Mouse (Mus musculus) left cerebral cortex, postnatal 4 days (tissue): ENCODE data around the gene Dennd1a. TPM values are rescaled to one million over a fixed set of nuclear protein-coding genes. Genes with fewer than 3 reads are reported as not detected.

Source experiments
- DNase-seq: peaks from one replicate; pipeline ENCODE4 v3.0.0-alpha.2; 2022
- intact Hi-C: fragments of 180-260 bp; cut with DNase I; formaldehyde crosslinking; loops from one replicate; pipeline ENCODE4 v1.15.1; 2025
- total RNA-seq, 2 experiments: library from RNA; stranded (reverse); gene quantifications; 2 replicates each; pipeline ENCODE4 v1.2.3; 2021

Gene Dennd1a
- total RNA-seq, 2 experiments from 2014 or later = 70.7 to 75.7 TPM

DNA sequence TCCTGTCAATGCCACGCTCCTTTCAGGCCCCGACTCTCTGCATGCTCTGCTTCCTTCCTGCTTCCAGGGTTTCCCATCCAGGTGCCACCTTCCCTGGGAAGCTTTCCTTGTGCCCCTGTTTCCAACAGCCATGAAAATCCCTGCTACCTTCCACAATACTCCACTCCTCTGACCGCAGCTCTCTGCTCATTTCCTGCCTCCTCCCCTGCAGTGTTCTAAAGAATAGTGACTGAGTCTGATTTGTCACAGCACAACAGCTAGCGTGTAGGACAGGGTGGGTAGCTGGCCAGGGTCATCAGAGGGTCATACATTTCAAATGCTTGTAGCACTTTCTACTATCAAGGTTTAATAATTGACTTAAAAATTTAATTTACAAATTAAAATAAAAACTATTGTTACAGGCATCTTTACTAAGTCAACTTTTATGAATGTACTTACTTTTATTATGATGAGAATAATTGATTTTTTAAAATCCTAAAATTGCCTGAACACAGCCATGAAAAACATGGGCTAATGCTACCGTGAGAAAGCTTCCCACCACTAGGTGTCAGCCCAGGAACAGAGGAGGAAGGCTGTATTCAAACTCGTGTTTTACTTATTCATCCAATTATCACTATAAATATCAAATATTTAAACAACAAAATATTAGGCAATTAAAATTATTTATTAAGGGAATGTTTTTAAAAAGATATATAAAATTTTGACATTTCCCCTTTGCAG lies 361.6 kb downstream of the Dennd1a start:
- peak; percentile 61 for DNase-seq
- intact Hi-C loops = loop anchor here (5.0 to 10.0 kb wide), 2 partner anchors 111 to 427 kb away; no protein-coding TSS in a partner anchor

DNA sequence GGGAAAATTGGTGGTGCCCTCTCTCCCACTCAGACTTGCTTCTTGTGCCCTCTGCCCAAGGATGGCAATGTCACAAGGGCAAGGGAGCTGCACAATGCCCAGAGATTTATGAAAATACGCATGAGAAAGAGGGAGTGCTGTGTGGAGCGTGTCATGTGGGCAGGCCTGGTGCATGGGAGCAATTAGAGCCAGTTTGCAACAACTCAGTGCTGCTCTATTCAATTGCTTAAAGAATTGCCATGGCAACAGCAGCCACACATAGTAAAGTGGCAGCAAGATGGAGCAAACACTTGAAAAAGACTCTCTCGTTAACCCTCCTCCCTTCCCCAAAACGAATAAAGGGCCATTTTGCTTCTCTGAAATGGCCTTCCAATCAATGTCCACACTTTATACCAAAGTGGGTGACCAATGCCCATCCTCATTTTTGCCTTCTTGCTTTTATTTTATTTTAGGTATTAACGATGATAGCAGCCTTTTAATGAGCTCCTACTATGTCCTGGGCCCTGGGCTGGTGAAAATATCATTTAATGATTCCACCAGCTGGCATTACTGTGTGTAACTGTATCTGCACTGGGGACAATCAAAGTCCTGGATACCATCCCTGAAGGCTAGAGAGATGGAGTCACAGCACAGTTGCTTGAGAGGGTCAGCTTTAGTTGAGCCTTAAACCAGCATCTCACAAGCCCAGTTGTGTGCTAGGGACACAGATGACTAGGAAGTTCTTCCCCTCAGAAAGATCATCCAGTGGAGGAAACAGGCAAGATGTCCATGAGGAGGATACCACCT lies 378.3 kb downstream of the Dennd1a start:
- intact Hi-C loops = no loop called here
- DNase-seq = no peak

DNA sequence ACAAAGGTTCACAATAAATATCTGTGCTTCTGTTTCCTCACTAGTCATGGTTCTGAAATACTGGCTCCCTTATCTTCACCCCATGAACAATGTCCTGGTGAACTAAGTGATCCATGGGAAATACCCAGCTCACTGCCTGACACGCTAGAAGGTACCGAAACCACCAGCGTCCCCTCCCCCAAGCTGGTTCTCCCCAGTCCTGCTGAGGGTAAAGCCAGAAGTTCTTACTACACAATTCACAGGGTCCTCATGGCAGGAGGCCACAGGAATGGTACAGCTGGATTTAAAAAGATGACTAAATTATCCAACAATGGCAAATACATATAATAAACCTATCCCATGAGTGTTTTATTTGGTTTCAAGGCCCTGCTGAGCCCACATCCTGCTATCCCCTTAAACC lies 378.9 kb downstream of the Dennd1a start:
- DNase-seq = no peak
- intact Hi-C loops = no loop called here

DNA sequence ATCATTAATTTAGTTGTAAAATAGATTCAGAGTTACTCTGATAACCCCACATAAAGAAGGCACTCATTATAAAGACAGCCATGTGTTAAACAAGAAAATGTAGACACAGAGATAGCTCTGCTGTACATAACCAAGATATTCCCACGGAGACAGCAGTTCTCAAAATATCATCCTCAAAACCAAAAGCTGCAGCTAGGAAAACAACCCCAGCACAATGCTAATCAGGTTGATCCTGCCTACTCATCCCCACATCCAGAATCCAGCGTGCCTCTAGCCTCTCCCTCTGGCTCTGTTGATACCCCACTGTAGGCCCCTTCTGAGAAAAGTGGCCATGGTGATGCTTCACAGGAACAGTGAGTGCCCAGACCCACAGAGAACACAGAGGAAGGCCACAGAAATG lies 380.9 kb downstream of the Dennd1a start:
- intact Hi-C loops = no loop called here
- no peak for DNase-seq

DNA sequence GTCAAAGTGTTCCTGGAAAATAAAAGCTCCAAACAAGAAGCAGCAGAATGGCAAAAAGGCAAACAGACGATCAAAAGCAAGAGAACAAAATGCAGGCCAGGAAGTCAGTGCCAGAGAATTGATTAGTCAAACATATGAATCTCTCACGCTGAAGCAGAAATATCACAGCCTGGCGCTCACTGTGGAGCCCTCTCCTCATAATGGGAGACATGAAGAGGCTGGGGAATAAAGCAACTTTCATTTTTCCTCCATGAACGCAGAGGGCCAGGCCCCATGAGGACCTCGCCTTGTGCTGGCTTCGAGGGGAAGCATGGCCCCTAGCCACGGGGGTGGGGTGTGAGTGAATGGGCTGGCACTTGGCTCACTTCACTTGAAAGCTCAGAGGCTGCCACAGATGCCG lies 383.9 kb downstream of the Dennd1a start:
- DNase-seq = peak; percentile 14
- intact Hi-C loops = no loop called here

DNA sequence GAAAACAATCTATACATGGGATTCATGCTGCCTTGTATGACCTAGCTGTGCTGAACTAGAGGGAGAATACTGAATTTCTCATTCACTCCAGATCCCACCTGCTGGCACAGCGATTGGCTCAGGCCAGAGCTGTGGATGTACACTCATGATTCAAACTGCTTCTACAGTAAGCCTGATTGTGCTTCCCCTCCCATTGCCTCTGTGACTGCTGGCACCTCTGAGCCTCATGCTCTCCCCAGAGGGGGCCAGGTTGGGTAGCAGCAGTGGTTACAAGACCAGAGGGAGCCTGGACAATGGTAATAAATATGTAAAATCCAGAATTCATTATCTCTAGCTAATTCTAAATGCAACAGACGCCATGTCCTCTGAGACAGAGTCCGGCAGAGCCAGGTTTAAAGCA lies 404.0 kb downstream of the Dennd1a start:
- intact Hi-C loops = no loop called here
- no peak for DNase-seq

DNA sequence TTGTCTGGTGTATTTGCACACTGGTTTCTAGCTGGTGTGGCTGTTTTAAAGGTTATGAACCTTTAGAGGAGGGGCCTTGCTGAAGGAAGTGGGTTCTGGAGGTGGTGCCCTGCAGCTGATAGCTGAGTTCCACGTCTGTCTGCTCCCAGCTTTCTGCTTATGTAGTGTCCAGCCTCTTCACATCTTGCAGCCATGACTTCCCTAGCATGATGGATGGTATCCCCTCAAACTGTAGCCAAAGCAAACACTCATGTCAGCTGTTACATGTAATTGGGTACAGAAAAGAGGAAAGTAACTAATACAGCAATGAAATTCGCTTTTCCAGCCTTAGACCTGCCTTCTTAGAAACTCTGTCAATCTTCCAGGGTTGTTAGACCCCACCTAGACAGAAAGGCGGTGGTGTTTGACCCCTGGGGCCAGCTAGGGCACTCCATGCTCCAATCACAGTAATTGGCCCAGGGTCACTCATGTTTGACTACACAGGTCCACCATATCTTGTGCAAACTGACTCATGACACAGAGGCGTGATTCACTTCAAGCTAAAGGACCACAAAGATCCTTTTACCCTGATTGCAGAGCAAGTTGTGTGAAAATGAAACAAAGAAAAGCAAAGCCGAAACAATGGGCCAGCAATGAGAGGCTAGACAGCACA lies 405.8 kb downstream of the Dennd1a start:
- intact Hi-C loops = no loop called here

DNA sequence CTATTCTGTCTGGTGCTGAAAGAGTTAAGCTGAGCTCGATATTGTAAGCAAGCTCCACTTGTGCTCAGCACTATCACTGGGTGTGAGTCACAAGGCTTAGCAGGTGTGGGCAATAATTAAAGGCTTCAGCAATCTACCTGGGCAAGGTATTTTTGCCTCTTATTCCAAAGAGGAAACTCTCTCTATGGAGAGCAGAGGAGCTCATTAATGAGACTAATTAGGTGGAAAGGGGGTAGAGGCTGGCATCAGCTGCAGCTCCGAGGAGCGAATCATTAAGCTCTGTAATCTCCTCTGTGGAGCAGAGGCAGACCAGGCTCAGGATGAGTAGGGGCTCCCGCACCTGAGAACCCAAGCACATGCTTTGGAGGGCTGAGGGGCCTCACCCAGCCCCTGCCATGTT lies 407.5 kb downstream of the Dennd1a start:
- DNase-seq = no peak
- intact Hi-C loops = no loop called here

More for the DNA sequence above, 405.8 kb downstream of the Dennd1a start:
- no peak for DNase-seq

DNA sequence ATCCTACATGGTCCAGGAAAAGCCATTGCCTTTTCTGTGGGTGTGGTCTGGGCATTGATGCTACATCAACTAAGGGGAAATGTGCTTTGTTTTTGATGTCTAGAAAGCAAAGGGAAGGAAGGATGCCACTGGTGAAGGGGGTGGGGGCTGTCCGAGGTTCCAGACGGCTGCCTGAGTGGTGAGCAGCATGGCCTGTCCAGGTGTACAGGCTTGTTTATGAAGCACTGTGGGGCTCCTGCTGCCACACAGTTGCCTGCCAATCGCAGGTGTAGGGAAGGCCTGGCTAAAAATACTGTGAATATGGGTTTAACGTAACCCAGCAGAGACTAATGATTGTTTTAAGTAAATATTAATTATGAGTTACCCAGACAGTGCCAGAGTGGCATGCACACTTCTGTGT lies 414.4 kb downstream of the Dennd1a start:
- no peak for DNase-seq
- intact Hi-C loops = no loop called here

DNA sequence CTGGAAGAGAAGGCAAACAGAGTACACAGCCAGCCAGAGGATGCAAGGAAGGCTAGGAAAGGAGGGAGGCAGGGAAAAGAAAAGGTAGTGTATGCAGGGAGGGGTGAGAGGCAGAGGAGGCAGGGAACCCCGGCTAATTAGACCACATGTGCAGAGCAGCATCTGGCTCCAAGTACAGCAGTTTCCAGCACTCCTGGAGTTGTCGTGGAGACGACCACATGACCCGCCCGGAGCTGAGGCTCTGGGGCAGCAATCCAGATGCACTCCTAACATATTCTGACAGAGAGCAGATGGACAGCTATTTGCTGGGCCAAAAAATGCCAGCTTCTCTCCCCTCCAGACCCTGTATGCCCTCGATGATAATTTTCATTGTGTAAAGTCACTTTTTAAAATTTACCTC lies 417.6 kb downstream of the Dennd1a start:
- DNase-seq = peak; percentile 63
- intact Hi-C loops = no loop called here

DNA sequence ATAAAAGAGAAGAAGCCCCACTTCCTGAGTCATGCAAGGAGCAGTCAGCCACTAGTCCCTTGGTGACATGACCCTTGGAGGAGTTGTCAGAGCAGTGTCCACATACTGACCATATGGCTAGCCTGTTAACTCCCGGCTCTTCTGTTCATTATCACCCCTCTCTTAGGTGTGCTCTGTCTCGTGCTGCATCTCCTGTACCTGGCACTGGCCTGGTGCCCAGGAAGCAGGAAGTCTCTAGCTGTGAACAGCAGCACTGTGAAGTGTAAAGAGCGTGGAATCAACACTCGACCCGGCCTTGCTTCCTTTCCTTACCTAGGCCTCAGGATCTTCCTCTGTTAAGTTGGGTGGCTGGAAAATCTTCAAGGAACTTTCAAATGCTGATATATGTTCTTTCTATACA lies 419.8 kb downstream of the Dennd1a start:
- intact Hi-C loops = no loop called here
- DNase-seq = no peak

DNA sequence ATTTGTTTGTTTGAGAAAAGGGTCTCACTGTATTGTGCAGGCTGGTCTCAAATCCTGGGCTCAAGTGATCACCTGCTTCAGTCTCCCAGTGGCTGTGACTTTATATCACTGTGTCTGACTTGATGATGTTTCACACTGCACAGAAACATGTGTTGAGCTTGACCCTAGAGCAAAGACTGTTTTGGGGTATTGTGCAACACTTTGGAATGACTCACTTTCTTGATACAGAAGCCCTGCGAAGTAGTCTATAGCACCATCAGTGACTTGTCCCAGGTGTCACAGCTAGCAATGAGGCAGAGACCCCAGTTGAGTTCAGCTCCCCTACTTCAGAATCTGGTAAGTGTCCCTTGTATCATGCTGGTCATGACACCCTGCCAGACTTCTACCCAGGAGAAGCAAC lies 429.7 kb downstream of the Dennd1a start:
- intact Hi-C loops = no loop called here
- DNase-seq = no peak

DNA sequence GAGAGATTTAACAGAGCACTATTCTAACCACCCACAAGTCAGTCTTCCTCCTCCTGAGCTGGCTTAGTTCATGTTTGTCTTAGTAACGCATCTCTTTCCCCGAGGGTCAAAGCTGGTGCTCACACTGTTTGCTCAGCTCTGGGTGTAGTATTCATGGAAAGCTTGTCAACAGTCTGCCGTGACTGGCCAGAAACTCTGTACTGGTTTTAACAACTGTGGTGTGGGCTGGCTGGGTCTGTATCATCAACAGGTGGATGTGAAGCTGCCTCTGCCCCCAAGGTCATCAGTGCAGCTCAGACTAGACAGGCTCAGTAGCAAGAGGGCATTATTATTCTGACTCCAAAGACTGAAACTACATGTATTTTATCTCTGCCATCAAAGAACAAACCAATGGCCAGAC lies 430.2 kb downstream of the Dennd1a start:
- intact Hi-C loops = no loop called here
- DNase-seq = no peak

DNA sequence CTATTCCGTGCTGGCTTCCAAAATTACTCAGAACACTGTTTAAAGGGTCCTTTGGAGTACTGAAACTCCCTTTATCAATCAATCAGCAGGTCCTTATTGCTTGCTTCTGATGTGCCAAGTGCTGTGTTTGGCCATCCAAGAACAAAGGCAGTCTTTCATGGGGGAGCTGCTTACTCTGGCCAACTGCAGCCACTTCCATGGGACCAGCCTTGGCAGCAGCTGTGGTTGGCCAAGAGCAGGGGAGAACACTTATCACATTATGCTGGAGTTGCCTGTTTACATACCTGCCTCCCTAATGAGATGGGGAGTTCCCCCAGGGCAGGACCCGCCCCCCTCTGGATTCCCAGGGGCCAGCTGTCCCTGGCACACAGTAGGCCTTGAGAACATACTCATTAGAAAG lies 432.0 kb downstream of the Dennd1a start:
- no peak for DNase-seq
- intact Hi-C loops = no loop called here

DNA sequence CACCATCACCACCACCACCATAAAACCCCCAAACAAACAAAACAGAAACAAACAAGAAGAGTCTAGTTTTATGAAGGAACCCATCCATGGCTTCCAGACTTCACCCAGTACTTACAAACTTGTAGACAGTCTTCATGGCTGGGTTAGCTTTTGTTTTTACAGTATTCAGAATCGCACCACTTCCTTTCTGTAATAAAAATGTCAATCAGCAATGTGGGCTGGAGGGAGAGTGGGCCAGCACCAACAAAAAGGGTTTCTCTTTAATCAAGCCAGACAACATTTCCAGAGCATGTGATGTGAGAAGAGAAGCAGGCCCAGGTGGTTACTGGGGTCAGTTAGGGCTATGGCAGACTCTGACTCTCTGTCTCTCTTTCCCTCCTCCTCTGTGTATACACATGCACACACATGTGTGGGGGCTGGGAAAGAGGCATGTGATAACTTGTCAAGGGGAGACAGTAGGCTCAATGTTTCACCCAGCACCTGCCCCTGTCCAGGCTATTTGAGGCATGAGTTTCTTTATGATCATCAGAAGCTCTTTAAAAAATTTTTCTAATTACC lies 433.2 kb downstream of the Dennd1a start:
- intact Hi-C loops = no loop called here
- no peak for DNase-seq

DNA sequence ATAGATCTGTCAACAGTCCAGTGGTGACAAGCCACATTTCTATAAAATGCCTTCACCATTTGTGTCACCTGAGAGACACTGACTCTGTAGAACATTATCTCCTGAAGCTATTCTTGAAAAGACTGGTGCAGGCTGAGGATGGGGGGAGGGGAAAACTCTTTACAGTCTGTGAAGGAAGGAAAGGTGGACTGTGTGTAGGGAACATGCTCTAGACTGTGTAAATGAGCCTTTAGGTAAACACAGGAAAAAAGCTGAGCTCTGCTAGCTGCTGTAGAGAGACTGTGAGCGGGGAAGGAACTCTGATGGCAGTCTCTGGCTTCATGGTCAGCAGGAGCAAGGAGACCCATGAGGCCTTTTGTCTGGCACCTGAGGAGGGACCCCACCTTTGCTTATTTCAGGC lies 436.6 kb downstream of the Dennd1a start:
- intact Hi-C loops = no loop called here

DNA sequence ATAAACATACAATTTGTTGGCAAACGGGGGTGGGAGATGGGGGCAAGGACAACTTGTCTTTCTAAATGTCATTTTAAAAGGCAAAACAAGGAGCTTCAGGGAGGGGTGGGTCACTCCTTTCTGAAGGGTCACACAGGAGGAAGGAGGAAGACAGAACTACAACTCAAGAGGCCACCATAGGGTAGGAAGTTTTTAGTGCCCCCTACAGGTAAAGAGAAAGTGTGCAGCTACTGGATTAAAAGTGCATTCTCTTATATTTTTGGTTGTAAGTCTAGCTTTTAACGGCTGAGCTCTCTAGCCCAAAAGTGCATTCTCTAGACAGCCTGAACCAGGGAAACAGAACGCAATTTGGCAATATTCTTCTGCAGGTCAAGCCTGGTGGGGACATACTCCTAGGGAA lies 437.8 kb downstream of the Dennd1a start:
- intact Hi-C loops = no loop called here
- no peak for DNase-seq

More for the DNA sequence above, 436.6 kb downstream of the Dennd1a start:
- no peak for DNase-seq

DNA sequence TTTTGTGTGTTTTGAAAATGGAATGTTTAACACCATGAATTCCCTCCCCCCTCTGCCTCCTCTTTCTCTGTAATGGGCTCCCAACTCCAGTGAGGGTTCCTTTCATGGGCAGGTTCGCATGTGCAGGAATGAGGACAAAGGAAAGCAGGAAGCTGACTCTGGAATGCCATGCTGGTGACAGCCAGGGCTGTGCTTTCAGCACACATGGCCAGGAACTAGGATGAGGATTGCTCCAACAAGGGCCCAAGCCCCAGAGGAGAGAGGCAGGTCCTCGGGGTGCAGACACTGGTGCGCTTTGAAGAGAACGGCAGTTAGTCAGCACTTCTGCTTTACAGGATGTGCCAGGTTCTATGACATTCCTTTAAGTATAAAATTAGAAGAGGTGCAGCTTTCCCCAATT lies 444.5 kb downstream of the Dennd1a start:
- intact Hi-C loops = no loop called here
- DNase-seq = no peak

DNA sequence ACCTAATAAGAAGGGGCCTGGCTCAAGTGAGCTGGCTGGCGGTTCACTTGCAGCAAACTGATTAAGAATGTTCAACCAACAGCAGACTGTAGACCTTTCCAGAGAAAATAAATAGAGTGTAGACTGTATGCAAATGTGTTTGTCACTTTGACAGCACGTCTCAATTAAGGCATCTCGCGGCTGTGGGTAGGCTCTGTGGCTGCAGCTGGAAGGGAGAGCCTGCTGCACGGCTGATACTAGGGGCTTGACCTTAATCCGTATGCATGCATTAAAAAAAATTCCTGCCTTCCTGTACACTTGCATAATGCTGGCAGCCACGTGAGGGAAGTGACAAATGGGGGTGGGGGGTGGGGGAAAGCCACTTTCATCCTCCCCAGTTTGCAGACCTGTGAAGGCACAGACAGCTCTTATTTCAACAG lies 445.0 kb downstream of the Dennd1a start:
- DNase-seq = no peak
- intact Hi-C loops = no loop called here

DNA sequence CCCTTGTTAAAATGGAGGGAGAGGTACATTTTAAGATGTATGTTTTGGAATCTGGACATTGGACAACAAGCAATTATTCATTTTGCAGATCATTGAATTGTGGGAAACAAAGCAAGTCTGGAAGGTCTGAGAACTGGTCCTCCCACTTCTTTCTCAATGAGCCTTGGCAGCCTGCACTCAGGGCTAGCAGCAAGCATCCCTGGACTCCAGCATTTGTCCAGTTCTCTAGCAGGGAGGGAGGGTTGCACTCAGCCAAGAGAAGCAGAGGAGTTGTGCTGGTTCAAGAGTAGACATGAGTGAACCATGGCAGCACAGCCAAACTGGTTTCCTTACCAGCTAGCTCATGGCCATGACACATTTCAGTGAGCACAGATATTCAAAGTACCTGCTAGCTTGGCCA lies 447.3 kb downstream of the Dennd1a start:
- intact Hi-C loops = no loop called here
- no peak for DNase-seq

DNA sequence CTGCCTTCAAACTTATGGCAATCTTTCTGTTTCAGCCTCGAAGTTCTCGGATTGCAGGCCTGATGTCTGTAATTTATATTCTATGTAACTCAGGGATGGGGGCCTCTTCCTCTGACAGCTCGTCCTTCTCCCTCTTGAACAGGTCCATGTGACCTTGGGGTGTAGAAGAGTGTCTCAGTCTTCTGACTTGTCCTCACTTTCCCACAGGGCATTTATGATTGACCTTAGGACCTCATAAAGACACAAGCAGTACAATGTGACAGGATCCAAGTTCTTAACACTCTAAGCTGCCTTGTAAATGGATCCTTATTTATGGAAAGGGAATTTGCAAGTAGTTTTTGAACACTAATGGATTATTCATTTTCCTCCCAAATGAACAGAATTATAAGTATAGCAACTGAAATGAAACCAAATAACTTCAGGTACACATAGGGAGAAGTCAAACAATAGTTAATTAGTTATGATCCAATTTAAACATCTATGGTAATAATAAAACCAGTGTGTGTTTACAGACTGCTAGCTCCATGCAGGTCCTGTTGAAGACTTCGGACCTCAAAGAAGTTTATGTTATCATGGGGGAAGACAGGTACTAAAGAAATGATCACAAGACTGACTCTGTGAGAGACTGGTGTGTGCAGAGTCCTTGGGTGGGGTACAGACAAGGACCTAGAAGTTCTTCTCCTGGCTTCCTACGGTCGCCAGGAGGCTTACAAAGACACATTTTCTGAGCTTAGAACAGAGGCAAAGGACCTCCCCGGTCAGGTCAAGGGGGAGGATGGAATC lies 448.8 kb downstream of the Dennd1a start:
- intact Hi-C loops = no loop called here
- no peak for DNase-seq
